Mouse (Mus musculus): ENCODE results near the gene Rhoh.

DNA sequence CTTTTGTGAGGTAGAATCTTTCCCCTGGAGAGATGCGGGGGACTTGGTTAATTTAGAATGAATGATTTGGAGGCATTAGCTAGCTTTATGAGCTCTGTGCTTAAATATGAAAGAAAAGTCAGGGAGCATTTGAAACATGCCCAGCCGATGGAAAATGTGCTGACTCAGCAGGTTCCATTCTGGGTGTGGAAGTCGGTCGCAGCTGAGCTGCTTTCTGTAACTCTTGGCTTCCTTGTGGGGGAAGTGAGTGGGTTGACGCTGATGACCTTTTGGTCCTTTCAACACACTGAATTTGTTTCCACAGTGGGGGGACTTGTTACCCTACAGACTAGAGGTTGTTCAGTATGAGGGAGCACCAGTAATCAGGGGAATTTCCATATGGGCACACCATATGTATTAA is 22.3 kb downstream of the Rhoh start:
- TF ChIP-seq CTCF (conservative IDR thresholded peaks at IDR 0.05; ENCODE audit: insufficient read depth, insufficient read length, low read depth, low read length) (no peak), POLR2A (IDR thresholded peaks at IDR 0.05; ENCODE audit: low read depth, low read length) (no peak)
